Mouse (Mus musculus): ENCODE data around the gene Cenph.
"Not testable (repeated sequence)": the region's sequence is repeated elsewhere in the genome, so short reads cannot be mapped to it uniquely, and the experiment has no call there.

Gene Cenph

DNA sequence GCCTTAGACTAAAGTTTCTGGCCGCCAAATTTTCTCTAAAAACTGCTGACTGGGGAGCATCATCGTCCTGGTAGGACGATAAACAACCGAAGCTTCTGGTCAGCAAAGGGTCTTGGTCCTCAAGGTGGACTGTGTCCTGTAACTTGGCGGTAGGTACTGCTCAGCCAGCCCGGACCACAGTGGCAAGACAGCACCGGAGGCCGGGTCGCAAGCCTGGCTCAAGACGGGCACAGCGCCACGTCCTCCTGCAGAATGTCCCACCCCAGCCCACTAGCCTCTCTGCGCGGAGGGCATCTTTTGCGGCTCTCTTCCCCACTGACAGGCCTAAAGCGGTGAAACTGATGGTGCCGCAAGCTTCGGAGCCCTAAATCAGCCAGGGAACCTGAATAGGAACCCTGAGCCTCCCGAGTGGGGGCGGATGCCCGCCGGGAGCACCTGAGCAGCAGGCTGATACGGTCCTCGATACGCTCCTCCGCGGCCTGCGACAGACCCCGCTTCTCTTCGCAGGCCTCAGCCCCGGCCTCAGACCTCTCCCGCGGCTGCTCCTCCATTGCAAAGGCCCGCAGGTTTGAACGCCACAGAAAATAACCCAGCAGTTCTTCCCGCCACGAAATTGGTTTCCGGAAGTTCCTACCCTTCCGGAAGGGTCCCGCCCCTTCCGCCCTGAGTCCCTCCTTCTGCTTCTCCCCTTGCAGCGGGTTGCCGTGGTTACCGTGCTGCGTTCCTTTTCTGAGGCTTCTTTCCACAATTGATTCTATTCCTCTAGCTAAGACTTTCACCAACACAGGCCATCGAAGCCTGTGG is at the start of gene Cenph:
Cenph (minus strand) TSS at position 648 of the 804 bp plus-strand sequence.
- peak; percentile 27 to 82 for DNase-seq (ENCODE audit: low spot score in 2 of 2)

DNA sequence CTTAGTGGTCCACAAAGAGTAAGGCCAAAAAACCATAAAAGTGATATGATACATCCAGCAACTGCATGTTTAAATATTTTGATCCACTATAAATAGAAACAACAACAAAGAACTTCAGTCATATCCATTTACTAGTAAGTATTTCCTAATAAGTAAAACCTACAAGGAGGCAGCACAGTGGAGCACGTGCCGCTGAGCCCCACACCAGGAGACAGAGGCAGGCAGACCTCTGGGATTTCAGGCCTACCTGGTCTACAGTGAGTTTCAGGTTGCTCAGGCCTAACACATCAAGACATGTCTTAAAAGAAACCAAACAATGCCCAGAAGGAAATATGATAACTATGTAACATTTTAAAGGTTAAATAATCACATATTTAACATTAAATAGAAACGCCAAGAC is 49.2 kb upstream of the Cenph start:
- no peak for DNase-seq (ENCODE audit: low spot score in 2 of 2)

DNA sequence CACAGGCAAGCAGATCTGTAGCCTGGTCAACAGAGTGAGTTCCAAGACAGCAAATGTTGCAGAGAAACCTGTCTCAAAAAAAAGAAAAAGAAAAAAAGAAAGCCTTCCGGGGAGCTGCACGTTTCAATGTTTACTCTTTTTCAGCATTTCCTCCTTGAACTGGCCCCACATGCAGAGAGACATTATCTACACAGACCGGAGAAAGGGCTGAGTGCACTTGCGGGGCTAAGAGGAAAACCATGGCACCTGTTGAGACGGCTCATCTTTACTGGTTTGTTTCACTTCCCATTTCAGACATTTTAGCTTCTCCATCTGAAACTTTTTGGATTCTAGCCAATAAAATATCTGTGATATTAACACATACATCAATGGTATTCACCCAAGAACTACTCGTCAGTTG is 48.6 kb upstream of the Cenph start:
- DNase-seq (ENCODE audit: low spot score in 2 of 2): no peak

DNA sequence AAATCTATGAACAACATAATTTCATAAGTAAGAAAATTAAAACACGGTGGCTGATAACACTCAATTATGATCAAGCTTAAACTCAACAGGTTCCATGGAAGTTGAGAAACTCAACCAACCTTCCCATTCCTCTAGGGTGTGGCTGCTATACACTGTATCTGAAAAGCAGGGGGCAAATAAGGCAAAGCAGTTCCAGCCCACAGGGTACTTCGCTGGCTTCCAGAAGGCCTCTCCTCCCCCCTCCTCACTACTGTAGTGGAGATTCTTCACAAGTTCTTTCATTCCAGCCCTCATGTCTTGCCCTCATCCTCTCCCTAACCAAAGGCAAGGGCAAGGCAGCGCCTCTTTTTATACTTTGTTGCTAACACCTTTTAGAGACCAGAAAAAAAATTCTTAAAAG is 48.2 kb upstream of the Cenph start:
- DNase-seq (ENCODE audit: low spot score in 2 of 2): no peak

DNA sequence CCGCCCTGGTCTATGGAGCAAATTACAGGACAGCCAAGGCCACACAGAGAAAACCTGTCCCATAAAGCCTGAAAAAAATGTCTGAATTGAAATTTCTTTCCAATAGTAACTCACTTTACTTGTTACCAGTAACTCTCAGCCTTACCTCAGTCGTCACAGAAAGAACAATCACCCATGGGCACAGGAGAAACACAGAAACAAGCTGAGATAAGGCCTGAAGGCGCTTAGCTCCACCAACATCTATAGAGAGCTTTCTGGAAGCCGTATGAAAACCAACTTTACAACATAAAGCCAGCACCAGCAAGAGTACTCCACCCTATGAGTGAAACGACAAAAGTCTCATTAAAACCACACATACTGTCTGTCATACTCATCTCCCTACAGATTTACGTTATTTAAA is 38.8 kb upstream of the Cenph start:
- DNase-seq (ENCODE audit: low spot score in 2 of 2): no peak

DNA sequence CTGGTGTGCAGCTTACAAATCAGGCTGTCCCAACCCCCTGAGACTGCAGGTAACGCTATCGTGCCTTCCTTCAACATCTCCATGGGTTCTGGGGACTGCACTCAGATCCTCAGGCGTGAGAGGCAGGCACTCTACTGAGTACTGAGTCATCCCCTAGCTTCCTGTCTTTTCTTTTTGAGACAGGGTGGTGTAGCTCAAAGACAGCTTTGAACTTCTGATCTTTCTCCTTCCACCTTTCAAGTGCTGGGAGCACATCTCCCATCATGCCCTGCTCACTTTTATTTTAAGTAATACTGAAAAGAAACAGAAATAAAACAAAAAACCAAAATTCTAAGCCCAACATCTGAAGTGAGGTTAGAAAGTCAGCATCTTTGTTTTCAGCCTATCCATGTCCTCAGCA is 30.1 kb upstream of the Cenph start:
- no peak for DNase-seq (ENCODE audit: low spot score in 2 of 2)

DNA sequence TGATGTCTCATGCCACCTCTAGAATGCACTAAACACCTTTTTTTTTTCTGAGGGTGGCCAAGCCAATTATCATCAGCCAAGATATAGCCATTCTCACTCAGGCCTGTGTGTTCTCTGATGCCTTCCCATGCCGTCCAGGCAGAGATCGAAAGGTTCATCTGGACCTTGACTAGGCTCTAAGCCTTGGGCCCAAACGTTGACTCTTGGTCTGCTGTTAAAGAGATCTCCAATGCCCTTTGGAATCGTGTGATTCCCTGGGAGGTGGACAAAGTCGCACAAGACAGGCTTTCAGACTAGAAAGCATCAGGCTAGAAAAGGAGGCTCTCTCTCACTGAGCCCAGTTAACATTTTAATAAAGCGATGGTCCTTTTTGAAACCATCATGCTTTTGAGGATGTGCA is 21.5 kb upstream of the Cenph start:
- DNase-seq (ENCODE audit: low spot score in 2 of 2): no peak

DNA sequence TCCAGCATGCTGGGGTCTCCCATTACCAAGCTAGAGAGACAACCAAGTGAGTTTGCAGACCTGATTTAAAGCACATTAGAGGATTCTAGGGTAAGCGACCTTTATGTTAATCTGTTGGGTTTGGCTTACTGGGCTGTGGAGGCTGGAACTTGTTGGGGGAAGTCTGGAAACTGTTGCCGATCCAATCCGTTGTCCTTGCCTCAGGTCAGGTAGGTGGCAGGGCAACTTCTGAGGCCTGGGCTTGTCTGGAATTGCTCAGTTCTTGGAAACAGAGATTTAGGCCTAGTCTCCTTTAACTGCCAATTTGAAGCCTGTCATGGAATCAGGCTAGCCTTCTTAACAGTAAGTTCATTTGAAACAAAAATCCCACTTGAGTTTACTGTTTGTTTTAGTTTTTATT is 13.4 kb upstream of the Cenph start:
- DNase-seq (ENCODE audit: low spot score in 2 of 2): no peak

DNA sequence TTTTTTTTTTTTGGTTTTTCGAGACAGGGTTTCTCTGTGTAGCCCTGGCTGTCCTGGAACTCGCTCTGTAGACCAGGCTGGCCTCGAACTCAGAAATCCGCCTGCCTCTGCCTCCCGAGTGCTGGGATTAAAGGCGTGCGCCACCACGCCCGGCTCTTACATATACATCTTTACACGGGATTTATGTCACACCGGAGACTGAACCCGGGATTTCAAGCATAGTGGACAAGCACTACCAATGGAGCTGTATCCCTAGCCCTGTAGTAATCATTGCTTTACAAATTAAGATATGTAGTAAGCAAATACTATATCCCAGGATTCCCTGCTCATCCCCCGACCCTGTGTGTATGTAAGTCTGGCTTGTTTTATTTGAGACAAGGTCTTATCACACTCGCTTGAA is 12.4 kb upstream of the Cenph start:
- DNase-seq (ENCODE audit: low spot score in 2 of 2): not testable (repeated sequence)

DNA sequence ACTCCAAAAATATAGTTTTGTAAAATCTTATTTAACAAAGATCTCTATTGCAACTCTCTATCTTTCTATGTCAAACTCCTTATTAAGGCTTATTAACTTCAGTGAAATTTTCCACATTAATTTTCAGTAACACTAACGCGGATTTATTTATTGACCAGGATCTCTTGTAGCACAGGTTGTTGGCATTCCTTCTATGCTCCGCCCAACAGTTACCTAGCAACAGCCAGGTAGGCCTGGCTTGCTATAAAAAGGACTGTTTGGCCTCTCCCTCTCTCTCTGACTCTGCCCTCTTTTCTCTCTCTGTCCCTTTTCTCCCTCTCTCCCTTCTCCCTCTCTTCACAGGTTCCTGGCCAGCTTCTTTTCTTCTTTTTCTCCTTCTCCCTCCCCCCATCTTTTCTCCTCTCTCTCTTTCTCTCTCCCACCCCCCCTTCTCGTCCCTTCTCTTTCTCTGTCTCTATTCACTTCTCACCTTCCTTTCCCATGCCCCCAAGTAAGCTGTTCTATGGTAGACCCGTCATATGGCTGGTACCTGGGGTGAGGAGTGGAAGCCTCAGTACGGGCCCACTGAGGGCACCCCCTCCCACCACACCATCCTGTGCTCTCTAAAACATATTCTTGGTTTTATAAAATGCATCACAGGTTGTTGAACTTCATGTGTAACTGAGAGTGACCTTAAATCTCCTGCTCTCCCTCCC is 11.8 kb upstream of the Cenph start:
- no peak for DNase-seq (ENCODE audit: low spot score in 2 of 2)

DNA sequence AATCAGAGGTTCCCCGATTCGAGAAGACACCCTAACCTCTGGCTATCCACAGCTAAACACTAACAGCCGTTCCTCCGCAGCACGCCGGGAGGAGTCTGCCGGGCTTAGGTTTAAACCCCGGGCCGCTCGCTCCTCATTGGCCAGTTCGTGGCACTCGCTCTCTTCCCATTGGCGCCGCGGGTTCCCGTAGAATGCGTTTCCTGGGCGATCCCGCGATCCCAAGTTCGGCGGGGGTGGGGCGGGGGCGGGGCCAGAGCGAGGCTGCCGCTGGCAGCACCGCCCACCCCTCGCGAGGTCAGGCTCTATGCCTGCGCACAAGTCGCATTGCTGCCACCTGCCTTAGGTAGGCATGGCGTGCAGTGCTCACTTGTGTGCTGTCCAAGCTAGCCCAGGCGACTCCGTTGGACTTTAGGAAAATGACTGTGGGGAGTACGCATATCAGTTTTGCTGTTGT is 10.7 kb upstream of the Cenph start, which contains the start of gene Ccnb1:
Ccnb1 (minus strand) TSS at position 157 of the 454 bp plus-strand sequence.
- DNase-seq (ENCODE audit: low spot score in 2 of 2): peak; percentile 55 to 84

DNA sequence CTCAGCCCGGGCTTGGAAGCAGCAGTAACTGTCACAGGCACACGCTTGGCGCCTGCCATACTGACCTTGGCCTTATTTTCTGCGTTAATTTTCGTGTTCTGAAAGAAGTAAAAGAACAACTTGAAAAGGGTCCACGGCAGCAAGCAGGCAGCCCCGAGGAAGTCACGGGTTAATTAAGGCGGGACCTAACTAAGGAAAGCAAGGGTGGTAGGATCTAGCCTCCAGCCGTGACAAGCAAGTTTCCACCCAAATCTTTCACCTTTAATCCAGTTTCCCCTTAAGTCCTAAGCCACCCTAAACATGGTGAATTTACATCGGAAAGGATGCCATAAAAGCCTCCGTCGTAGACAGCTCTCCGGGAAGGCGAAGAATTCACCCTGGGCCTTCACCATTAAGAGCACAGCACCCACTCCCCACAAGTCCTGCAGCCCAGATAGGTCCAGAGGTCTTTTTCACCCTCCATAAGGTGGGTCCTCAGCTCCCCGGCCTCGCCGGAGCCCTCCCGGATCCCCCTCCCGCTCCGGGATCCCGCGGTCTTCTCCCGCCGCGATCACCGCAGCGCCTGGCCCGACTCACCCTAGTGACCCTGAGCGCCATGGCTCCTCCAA is 10.2 kb upstream of the Cenph start:
- DNase-seq (ENCODE audit: low spot score in 2 of 2): no peak

DNA sequence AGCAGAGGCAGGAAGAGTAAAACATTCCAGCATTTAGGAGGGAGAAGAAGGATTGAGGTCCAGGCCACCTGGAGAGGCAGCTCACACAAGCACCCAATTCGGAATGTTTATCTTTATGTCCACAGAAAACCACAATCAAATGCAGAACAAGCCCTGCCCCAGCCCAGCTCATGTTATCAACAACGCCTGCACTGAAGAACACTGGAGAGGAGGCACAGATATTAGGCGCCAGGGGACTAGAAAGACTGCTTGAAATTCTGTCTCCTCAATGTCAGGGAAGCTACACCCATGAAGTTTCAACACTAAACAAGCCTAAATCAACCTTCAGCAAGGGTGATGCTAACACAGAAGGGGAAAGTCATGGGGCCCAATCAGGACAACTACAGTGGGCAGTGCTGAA is 1.8 kb upstream of the Cenph start:
- DNase-seq (ENCODE audit: low spot score in 2 of 2): no peak

DNA sequence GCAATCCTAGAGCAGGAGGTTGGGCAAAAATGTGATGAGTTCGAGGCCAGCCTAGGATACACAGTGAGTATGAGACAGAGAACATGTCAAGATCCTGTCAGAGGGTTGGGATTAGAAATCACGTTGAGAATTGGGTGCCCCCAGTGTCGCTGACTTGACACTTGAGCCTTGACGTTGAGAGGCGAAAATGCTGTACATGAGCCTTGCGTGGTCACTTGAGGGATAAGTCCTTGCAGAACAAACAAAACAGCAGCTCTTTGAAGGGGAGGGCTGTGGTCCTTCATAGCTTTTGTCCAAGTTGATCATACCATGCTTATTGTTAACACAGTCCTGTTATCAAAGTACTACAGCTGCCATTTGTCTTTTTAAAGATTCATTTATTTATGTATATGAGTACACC is 1.0 kb upstream of the Cenph start:
- DNase-seq (ENCODE audit: low spot score in 2 of 2): no peak

DNA sequence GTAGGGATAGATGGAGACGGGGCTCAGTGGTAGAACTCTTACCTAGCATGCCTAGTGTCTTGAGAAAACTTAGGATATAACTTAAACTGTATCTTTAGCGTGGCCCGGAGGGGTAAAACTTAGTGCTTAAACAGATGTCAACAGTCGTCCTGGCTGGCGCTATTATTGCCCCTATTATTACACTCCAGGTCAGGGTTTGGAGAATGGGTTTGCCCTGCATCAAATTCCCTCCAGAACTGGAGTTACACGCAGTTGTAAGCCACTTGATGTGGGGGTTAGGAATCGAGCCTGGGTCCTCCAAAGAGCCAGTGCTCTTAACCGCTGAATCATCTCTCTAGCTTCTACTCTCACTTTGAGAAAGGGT is 339 bp upstream of the Cenph start:
- no peak for DNase-seq (ENCODE audit: low spot score in 2 of 2)

DNA sequence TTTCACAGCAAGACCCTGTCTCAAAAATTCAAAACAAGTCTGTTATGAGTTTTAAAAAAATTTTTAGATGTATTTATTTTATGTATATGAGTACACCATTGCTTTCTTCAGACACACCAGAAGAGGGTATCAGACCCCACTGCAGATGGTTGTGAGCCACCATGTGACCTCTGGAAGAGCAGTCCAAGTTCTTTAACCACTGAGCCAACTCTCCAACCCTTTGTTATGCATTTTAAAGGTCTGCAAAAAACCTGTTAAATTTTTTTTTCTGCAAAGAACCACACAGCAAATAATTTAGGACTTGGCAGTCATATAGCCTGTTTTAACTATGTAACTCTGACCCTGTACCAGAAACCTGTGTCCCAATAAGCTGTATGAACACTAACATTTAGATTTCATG is 995 bp downstream of the Cenph start:
- no peak for DNase-seq (ENCODE audit: low spot score in 2 of 2)

DNA sequence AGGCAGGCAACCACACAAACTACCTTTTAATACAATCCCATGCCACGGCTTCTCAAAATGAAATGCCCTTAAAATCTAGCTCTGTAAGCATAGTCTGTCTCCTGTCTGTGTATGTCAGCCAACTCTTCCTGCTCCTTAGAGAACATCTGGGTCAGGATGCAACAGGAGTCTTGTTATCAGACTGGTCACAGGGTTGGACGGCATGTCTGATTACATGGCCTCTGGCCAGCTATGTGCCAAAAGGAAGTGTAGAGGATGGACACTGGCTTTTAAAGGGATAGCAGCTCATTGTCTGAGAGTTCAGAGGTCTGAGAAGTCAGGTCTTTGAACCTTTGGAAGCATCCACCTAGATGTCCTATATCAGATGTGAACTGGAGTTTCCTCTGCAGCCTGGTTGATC is 20.4 kb downstream of the Cenph start:
- no peak for DNase-seq (ENCODE audit: low spot score in 2 of 2)

DNA sequence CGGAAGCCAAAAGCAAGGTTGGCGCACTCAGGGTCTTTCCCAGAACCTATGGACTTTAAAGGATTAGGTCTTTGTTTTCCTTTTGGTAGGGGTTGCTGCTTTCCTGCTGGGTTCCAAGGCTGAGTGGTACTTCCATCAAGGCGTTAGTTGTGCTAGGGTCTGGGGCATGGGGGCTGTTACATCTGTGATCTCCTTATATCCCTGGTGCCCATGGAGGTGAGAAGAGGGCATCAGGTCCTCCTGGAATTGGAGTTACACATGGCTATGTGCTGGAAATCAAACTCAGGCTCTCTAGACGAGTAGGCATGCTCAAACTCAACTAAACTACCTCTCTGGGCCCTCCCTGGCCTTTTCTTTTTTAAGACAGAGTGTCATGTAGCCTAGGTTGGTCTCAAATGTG is 21.5 kb downstream of the Cenph start:
- no peak for DNase-seq (ENCODE audit: low spot score in 2 of 2)

DNA sequence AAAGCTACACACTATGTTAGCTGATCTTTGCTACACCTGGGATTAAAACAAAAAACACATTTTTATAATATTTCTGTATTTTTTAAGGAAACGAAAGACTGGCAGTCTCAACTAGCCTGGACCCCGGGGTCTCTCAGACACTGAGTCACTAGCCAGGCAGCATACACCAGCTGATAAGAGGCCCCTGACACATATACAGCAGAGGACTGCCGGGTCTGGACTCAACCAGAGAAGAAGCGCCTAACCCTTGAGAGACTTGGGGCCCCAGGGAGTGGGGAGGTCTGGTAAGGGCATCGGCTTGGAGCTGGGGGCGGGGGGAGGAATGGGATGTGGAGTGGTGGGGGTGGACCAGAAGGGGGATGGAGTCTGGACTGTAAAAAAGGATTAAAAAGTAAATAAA is 22.7 kb downstream of the Cenph start:
- DNase-seq (ENCODE audit: low spot score in 2 of 2): no peak

DNA sequence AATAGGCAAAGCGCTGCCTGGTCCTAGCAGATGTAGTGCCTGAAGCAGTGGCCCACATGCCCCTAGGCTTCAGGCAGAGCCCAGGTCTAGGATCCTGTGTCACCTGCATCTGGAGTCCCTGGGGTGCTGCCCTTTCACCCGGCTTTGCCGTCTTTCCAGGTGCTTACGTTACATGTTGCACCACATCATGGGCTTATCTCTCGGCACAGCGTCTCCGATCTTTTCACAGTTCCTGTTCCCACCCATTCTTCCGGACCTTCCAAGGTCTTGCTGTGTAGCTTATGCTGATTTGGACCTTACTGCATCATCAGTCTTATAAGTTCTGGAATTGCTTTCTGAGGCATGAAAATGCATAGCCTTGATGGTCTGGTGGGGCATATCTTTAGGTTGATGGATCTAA is 23.2 kb downstream of the Cenph start:
- DNase-seq (ENCODE audit: low spot score in 2 of 2): no peak

DNA sequence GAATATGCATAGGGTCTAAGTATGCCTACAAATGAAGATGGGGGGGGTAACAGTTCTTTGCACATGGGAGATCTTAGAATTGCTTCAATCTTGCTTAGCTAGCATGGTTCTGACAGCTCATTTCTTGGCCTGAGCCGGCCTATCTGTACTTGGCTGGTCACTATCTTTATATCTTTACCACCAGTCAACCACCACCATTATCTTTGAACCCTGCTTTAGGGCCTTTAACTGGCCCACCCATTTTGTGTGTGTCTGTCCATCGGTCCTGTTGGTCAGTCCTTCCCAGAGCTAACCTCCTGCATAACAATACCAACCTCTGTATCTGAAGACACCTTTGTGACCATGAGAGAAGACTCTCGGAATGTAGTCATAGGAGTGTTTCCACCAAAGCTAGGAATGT is 24.3 kb downstream of the Cenph start:
- no peak for DNase-seq (ENCODE audit: low spot score in 2 of 2)

DNA sequence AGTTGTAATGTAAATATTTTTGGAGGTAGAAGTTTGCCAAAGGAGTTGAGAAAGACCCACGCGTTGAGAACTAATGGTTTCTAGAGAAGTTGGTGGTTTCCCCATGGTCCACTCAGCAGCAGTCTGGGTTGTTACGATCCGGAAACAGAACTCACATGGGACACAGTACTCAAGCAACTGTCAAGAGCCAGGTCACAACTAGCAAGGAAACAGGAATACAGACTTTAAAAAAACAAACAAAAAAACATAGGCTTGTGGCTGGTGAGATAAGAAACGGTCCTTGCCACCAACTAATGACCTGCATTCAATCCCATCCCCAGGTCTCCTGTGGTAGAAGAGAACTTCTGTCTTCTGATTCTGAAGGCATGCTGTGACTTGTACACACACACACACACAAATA is 24.9 kb downstream of the Cenph start:
- DNase-seq (ENCODE audit: low spot score in 2 of 2): no peak

DNA sequence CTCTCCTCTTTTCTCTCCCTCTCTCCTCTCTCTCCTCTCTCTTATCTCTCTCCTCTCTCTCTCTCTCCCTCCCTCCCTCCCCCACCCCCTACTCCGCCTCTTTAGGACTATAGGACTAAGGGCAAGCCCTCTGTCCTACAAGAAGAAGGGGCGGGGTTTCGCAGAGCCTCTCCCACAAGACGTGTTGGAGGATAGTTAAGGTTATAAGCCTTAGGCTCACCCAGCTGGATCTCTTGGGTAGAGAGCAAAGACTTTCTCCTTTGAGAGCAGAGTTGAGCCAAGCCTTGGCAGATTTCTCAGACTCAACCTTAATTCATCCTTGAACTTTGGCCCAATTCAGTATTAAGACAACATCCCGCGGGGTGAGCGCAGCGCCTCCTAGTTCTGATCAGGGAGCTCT is 27.1 kb downstream of the Cenph start:
- no peak for DNase-seq (ENCODE audit: low spot score in 2 of 2)

Data from left cerebral cortex, adult 9 months (tissue).